In genomic region chr7:4663742-4664141, GRCm38 (mm10) we compare ENCODE assay signal across 31 mouse cellular contexts. TPM values are rescaled to one million over a fixed set of nuclear protein-coding genes. Genes with fewer than 3 reads are reported as not detected.
DNase-seq lines count a peak whose midpoint lies in the region; ATAC-seq and TF ChIP-seq lines count a peak whose summit lies in the region.
"Had no signal": no experiment of that assay in that cellular context is flagged by ENCODE, and none has a peak within 500 bp of the region (broad histone marks: within the 10 kb centered on the region; RNA-seq: fewer than 3 reads in every experiment).

No protein-coding gene starts in this region.

- no peaks in the 10 kb centered on the region; the same call in 1 of the 2 replicates for H3K79me2 ChIP-seq in CH12.LX (replicated peaks; ENCODE audit: control insufficient read depth, extremely low read depth, insufficient read depth, poor library complexity, severe bottlenecking)

- H3K4me2 ChIP-seq in CH12.LX (ENCODE audit: insufficient read depth, low read depth, poor library complexity, severe bottlenecking) = peak overlapping the region; percentile 50; the same call in 1 of the 2 replicates
- H3K4me2 ChIP-seq: embryonic facial prominence, embryonic 13.5 days; forebrain, embryonic 12.5 days; forebrain, embryonic 15.5 days; heart, embryonic 13.5 days; hindbrain, embryonic 12.5 days; hindbrain, embryonic 15.5 days had no signal

- H3K27ac ChIP-seq in spleen, adult 2 months (ENCODE audit: insufficient read depth, low read length) = peak overlapping the region; percentile 52; the same call in 1 of the 2 replicates
- peak overlapping the region; percentile 10 for H3K27ac ChIP-seq in CH12.LX (ENCODE audit: insufficient read depth, low read depth)
- H3K27ac ChIP-seq: embryonic facial prominence, embryonic 10.5 days; embryonic facial prominence, embryonic 13.5 days; forebrain, embryonic 12.5 days; forebrain, embryonic 15.5 days; heart, adult 2 months; heart, embryonic 10.5 days; heart, embryonic 13.5 days; hindbrain, embryonic 12.5 days; hindbrain, embryonic 15.5 days had no signal

- H3K4me1 ChIP-seq in spleen, adult 2 months (ENCODE audit: control insufficient read depth, insufficient read depth, insufficient read length) = peaks cover 4% of the 10 kb centered on the region; the same call in 1 of the 2 replicates
- peaks cover 19 to 43% of the 10 kb centered on the region in 2 experiments for H3K4me1 ChIP-seq in CH12.LX (ENCODE audit: control insufficient read depth in 1 of 2, insufficient read depth in 2 of 2)

- no peaks in the 10 kb centered on the region for H3K27me3 ChIP-seq in spleen, adult 2 months (ENCODE audit: control insufficient read depth, insufficient read depth, low read length)
- H3K27me3 ChIP-seq in CH12.LX (replicated peaks) = no peaks in the 10 kb centered on the region
- H3K27me3 ChIP-seq: embryonic facial prominence, embryonic 13.5 days; forebrain, embryonic 12.5 days; forebrain, embryonic 15.5 days; heart, embryonic 13.5 days; hindbrain, embryonic 12.5 days; hindbrain, embryonic 15.5 days had no signal

- no peaks in the 10 kb centered on the region for H3K9me3 ChIP-seq in CH12.LX (replicated peaks; ENCODE audit: low read length)
- H3K9me3 ChIP-seq: embryonic facial prominence, embryonic 10.5 days; embryonic facial prominence, embryonic 13.5 days; forebrain, embryonic 12.5 days; forebrain, embryonic 15.5 days; heart, embryonic 10.5 days; heart, embryonic 13.5 days; hindbrain, embryonic 15.5 days had no signal

- no peak overlapping the region for H3K4me3 ChIP-seq in spleen, adult 2 months (ENCODE audit: extremely low read depth, insufficient read depth, insufficient read length)
- H3K4me3 ChIP-seq in CH12.LX (replicated peaks in 1 of 3; ENCODE audit: low read depth in 2 of 3, low read length in 2 of 3, poor library complexity in 1 of 3) = no peak overlapping the region
- H3K4me3 ChIP-seq: embryonic facial prominence, embryonic 10.5 days; embryonic facial prominence, embryonic 13.5 days; erythroblast, embryonic 14.5 days; forebrain, embryonic 12.5 days; forebrain, embryonic 15.5 days; heart, adult 2 months; heart, embryonic 10.5 days; heart, embryonic 13.5 days; hindbrain, embryonic 12.5 days; hindbrain, embryonic 15.5 days had no signal

- no peak for TF ChIP-seq RAD21 in CH12.LX (IDR thresholded peaks at IDR 0.05; ENCODE audit: low read depth, low read length)

- TF ChIP-seq EP300 in CH12.LX (IDR thresholded peaks at IDR 0.05; ENCODE audit: low read length) = peak; percentile 63

- TF ChIP-seq POLR2A in spleen, adult 2 months (IDR thresholded peaks at IDR 0.05; ENCODE audit: low read depth, low read length) = no peak
- TF ChIP-seq POLR2A in CH12.LX (IDR thresholded peaks at IDR 0.05; ENCODE audit: low read depth, low read length) = no peak

- TF ChIP-seq CTCF in spleen, adult 2 months (IDR thresholded peaks at IDR 0.05; ENCODE audit: extremely low read depth, insufficient read depth, insufficient read length, insufficient replicate concordance) = no peak
- no peak for TF ChIP-seq CTCF in CH12.LX (conservative IDR thresholded peaks at IDR 0.05 in 1 of 2, IDR thresholded peaks at IDR 0.05 in 1 of 2; ENCODE audit: low read depth in 2 of 2, low read length in 2 of 2)

- no peak for DNase-seq in spleen, adult 2 months (ENCODE audit: low read depth in 1 of 2, low spot score in 2 of 2)
- DNase-seq in spleen, adult 12 weeks (ENCODE audit: low spot score) = no peak
- DNase-seq in CD4-positive, CD25-positive, alpha-beta regulatory T cell, adult 2 months (ENCODE audit: low read depth, low spot score) = peak; percentile 40
- DNase-seq in CH12.LX (ENCODE audit: extremely low read depth) = no peak
- DNase-seq in adipocyte (ENCODE audit: low spot score) = no peak
- no peak for DNase-seq in urinary bladder, postnatal 14 days (ENCODE audit: low spot score)
- DNase-seq in cerebellum, postnatal 14 days = no peak
- DNase-seq: adrenal gland, adult 2 months; adrenal gland, postnatal 14 days; cerebellum, adult 11 months; cerebellum, adult 2 months; cerebellum, adult 9-11 months; cerebellum, postnatal 36 days; embryo, embryonic 11 days; gastrocnemius, postnatal 36 days; heart, adult 2 months had no signal

- dilution Hi-C loops in CH12.LX (cut with MboI; ENCODE audit: extremely low pct_ligation_motif_present, extremely low pct_unique_long_range_greater_than_20kb, low sequenced_read_pairs) = no loop called here

- WGBS in spleen, adult 2 months = 46% methylated on average over 2 of the region's 2 CpGs

- H3K9ac ChIP-seq in CH12.LX (ENCODE audit: insufficient read depth, low read depth) = 0 out of 2 replicates have a peak overlapping the region, but pooled peaks have one; percentile 7
- H3K9ac ChIP-seq: embryonic facial prominence, embryonic 13.5 days; forebrain, embryonic 12.5 days; forebrain, embryonic 15.5 days; heart, embryonic 13.5 days; hindbrain, embryonic 12.5 days; hindbrain, embryonic 15.5 days had no signal

- in situ Hi-C loops in CH12.LX (cut with MboI; ENCODE audit: low pct_ligation_motif_present, low pct_unique_long_range_greater_than_20kb, low sequenced_read_pairs) = no loop called here

- H3K36me3 ChIP-seq in spleen, adult 2 months (ENCODE audit: control insufficient read depth, insufficient read depth, low read length) = peaks cover 8% of the 10 kb centered on the region; the same call in 1 of the 2 replicates
- H3K36me3 ChIP-seq in CH12.LX (replicated peaks in 1 of 2; ENCODE audit: control insufficient read depth in 1 of 2, insufficient read depth in 1 of 2, low read length in 1 of 2) = peaks cover 37 to 69% of the 10 kb centered on the region in 2 experiments

- peak; percentile 18 for ATAC-seq in inflammation-experienced regulatory T-cells, adult 6 months
- ATAC-seq: forebrain, embryonic 15.5 days had no signal

TF ChIP-seq in CH12.LX, 34 proteins besides CTCF, POLR2A, EP300 and RAD21:
- TF ChIP-seq USF1 (IDR thresholded peaks at IDR 0.05; ENCODE audit: low read depth, low read length) = no peak
- no peak for TF ChIP-seq POLR2AphosphoS2 (IDR thresholded peaks at IDR 0.05; ENCODE audit: low read depth, low read length)
- peak; percentile 66; the same call in 1 of the 2 replicates for TF ChIP-seq ETS1 (conservative IDR thresholded peaks at IDR 0.05; ENCODE audit: low read depth, low read length)
- TF ChIP-seq MXI1 (IDR thresholded peaks at IDR 0.05; ENCODE audit: low read depth, low read length) = no peak
- TF ChIP-seq TCF12 (IDR thresholded peaks at IDR 0.05; ENCODE audit: low read depth, low read length) = no peak
- no peak for TF ChIP-seq MEF2A (IDR thresholded peaks at IDR 0.05; ENCODE audit: borderline replicate concordance, low read depth, low read length)
- no peak for TF ChIP-seq SIN3A (IDR thresholded peaks at IDR 0.05; ENCODE audit: low read length)
- TF ChIP-seq IRF4 (IDR thresholded peaks at IDR 0.05; ENCODE audit: low read depth, low read length) = peak; percentile 85
- no peak for TF ChIP-seq MAX (IDR thresholded peaks at IDR 0.05; ENCODE audit: low read length)
- TF ChIP-seq KAT2A (IDR thresholded peaks at IDR 0.05; ENCODE audit: insufficient replicate concordance, low read length) = no peak
- no peak for TF ChIP-seq PAX5 (IDR thresholded peaks at IDR 0.05; ENCODE audit: low read length)
- TF ChIP-seq MAZ (IDR thresholded peaks at IDR 0.05; ENCODE audit: low read depth, low read length) = no peak
- TF ChIP-seq RCOR1 (conservative IDR thresholded peaks at IDR 0.05; ENCODE audit: low read depth, low read length) = no peak
- no peak for TF ChIP-seq GABPA (IDR thresholded peaks at IDR 0.05; ENCODE audit: insufficient replicate concordance, low read depth, low read length)
- no peak for TF ChIP-seq ZKSCAN1 (IDR thresholded peaks at IDR 0.05; ENCODE audit: borderline replicate concordance, low read depth, low read length)
- TF ChIP-seq HCFC1 (IDR thresholded peaks at IDR 0.05; ENCODE audit: low read depth, low read length) = no peak
- no peak for TF ChIP-seq BHLHE40 (IDR thresholded peaks at IDR 0.05; ENCODE audit: low read depth, low read length)
- no peak for TF ChIP-seq ZMIZ1 (IDR thresholded peaks at IDR 0.05; ENCODE audit: low read depth, low read length)
- TF ChIP-seq MAFK (IDR thresholded peaks at IDR 0.05; ENCODE audit: insufficient replicate concordance, low read length) = no peak
- peak; percentile 95 for TF ChIP-seq ZNF384 (IDR thresholded peaks at IDR 0.05; ENCODE audit: low read depth, low read length)

RNA-seq across cellular contexts. Expression of gene Ppp6r1, which starts 4.9 kb away (rescaled TPM):
- 136 and 159 TPM in 2 replicates for polyA plus RNA-seq in spleen, adult 2 months (2012; rRNA removed)
- total RNA-seq in CH12.LX (2012; rRNA removed) (85.6 and 91.2 TPM in 2 replicates), CH12.LX (2014; rRNA removed) (53.0 and 59.2 TPM in 2 replicates)
- polyA plus RNA-seq in CH12.LX (2012; ENCODE audit: insufficient read length, low read depth) = 108 and 118 TPM in 2 replicates
- 10 to 100 TPM in 1 of 3 experiments, 1 to 10 TPM in 2; 7.7 to 13.6 (median 9.7) TPM for polyA plus RNA-seq in inflammation-experienced regulatory T-cells, adult 6 months (2017; shearing (Covaris generic))

RNA-seq across cellular contexts. Expression of gene Hspbp1, which starts 21.1 kb away (rescaled TPM):
- 32.2 and 37.3 TPM in 2 replicates for polyA plus RNA-seq in spleen, adult 2 months (2012; rRNA removed)
- total RNA-seq in CH12.LX (2012; rRNA removed) = 131 and 136 TPM in 2 replicates
- total RNA-seq in CH12.LX (2014; rRNA removed) = 92.3 and 98.8 TPM in 2 replicates
- 82.7 and 90.6 TPM in 2 replicates for polyA plus RNA-seq in CH12.LX (2012; ENCODE audit: insufficient read length, low read depth)
- polyA plus RNA-seq in inflammation-experienced regulatory T-cells, adult 6 months (2017; shearing (Covaris generic)) = 10 to 100 TPM; 41.5 to 52.0 (median 46.5) TPM

RNA-seq across cellular contexts. Expression of gene Brsk1, which starts 26.7 kb away (rescaled TPM):
- polyA plus RNA-seq in spleen, adult 2 months (2012; rRNA removed) = 0.84 and 1.3 TPM in 2 replicates
- total RNA-seq in CH12.LX (2012; rRNA removed) = 0.21 and 0.25 TPM in 2 replicates
- not detected in 2 replicates for total RNA-seq in CH12.LX (2014; rRNA removed)
- not detected in 2 replicates for polyA plus RNA-seq in CH12.LX (2012; ENCODE audit: insufficient read length, low read depth)
- under 1 TPM in 1 of 3 experiments, not detected in 2; 0.62 TPM for polyA plus RNA-seq in inflammation-experienced regulatory T-cells, adult 6 months (2017; shearing (Covaris generic))
- total RNA-seq: granulocyte monocyte progenitor cell, adult 5-6 weeks had no signal

RNA-seq across cellular contexts. Expression of gene Tmem86b, which starts 32.5 kb away (rescaled TPM):
- polyA plus RNA-seq in spleen, adult 2 months (2012; rRNA removed) = 31.9 and 32.7 TPM in 2 replicates
- total RNA-seq in CH12.LX (2012; rRNA removed) = 5.9 and 7.2 TPM in 2 replicates
- total RNA-seq in CH12.LX (2014; rRNA removed) = 4.3 TPM in 2 replicates
- 9.1 and 10.6 TPM in 2 replicates for polyA plus RNA-seq in CH12.LX (2012; ENCODE audit: insufficient read length, low read depth)
- 1 to 10 TPM; 3.1 to 4.1 (median 4.0) TPM for polyA plus RNA-seq in inflammation-experienced regulatory T-cells, adult 6 months (2017; shearing (Covaris generic))

RNA-seq across cellular contexts. Expression of gene Ptprh, which starts 59.9 kb away (rescaled TPM):
- 0.07 and 0.11 TPM in 2 replicates for polyA plus RNA-seq in spleen, adult 2 months (2012; rRNA removed)
- total RNA-seq in CH12.LX (2012; rRNA removed) (not detected in 2 replicates), CH12.LX (2014; rRNA removed) (not detected in 2 replicates)
- not detected in 2 replicates for polyA plus RNA-seq in CH12.LX (2012; ENCODE audit: insufficient read length, low read depth)
- polyA plus RNA-seq in inflammation-experienced regulatory T-cells, adult 6 months (2017; shearing (Covaris generic)) = not detected
- total RNA-seq: adrenal gland, adult 2 months; adrenal gland, postnatal 14 days; gastrocnemius, adult 8-10 months; gastrocnemius, postnatal 36 days; granulocyte monocyte progenitor cell, adult 5-6 weeks; heart, adult 2 months; heart, postnatal 25 days; hematopoietic stem cell, adult 5-6 weeks had no signal
- polyA plus RNA-seq: adrenal gland, adult 2 months; C2C12; embryonic facial prominence, embryonic 10.5 days; embryonic facial prominence, embryonic 13.5 days; erythroblast, embryonic 14.5 days; forebrain, embryonic 12.5 days; heart, embryonic 10.5 days had no signal
